Mouse (Mus musculus) neural tube, embryonic 14.5 days (tissue): ENCODE data around the gene Rps5. TPM values are rescaled to one million over a fixed set of nuclear protein-coding genes. Genes with fewer than 3 reads are reported as not detected.

Experiments
- ATAC-seq: fragments of 200-750 bp; cut with Nextera tagmentation; 2 replicates; pipeline ENCODE4 v1.8.0; 2017; ENCODE audit warnings: low read depth, mild to moderate bottlenecking, moderate TSS enrichment, moderate library complexity
- H3K27ac ChIP-seq: fragments of 300-500 bp; sonication (generic); 2 replicates; pipeline ENCODE4 v1.5.1; 2014; ENCODE audit warnings: low read depth, mild to moderate bottlenecking, control low read depth, low read length, moderate library complexity, mixed read lengths
- H3K27me3 ChIP-seq: fragments of 300-500 bp; sonication (generic); 2 replicates; pipeline ENCODE4 v1.6.1; 2014; ENCODE audit warnings: low read length; ENCODE audit not compliant: control insufficient read depth, insufficient read depth
- H3K36me3 ChIP-seq: fragments of 300-500 bp; sonication (generic); 2 replicates; pipeline ENCODE4 v1.6.1; 2014; ENCODE audit warnings: low read length, mixed read lengths; ENCODE audit not compliant: control insufficient read depth, insufficient read depth
- H3K4me1 ChIP-seq: fragments of 300-500 bp; sonication (generic); 2 replicates; pipeline ENCODE4 v1.6.1; 2014; ENCODE audit warnings: low read length; ENCODE audit not compliant: control insufficient read depth, insufficient read depth
- H3K4me2 ChIP-seq: fragments of 300-500 bp; sonication (generic); 2 replicates; pipeline ENCODE4 v1.6.1; 2014; ENCODE audit warnings: mild to moderate bottlenecking, low read depth, low read length, control low read depth
- H3K4me3 ChIP-seq: fragments of 300-500 bp; sonication (generic); 2 replicates; pipeline ENCODE4 v1.5.1; 2014; ENCODE audit warnings: low read depth, low read length, control low read depth, mixed read lengths
- H3K9ac ChIP-seq: fragments of 300-500 bp; sonication (generic); replicated peaks from 2 replicates; pipeline ENCODE4 v1.6.1; 2014; ENCODE audit warnings: low read depth, mild to moderate bottlenecking, control low read depth, low read length, mixed read lengths
- H3K9me3 ChIP-seq: fragments of 300-500 bp; sonication (generic); 2 replicates; pipeline ENCODE4 v1.6.1; 2016; ENCODE audit warnings: low read length; ENCODE audit not compliant: control insufficient read depth
- WGBS: fragments of 180-500 bp; shearing (Covaris S2); extraction: QIAGEN DNeasy Blood & Tissue Kit; methylation state at CpG from one replicate; pipeline ENCODE4 v1.1.7; 2014; 5-methylcytosine and 5-hydroxymethylcytosine counted together
- polyA plus RNA-seq: library from polyadenylated mRNA; unstranded; fragments of >200 nt; fragmentation: Nextera tagmentation; extraction: Ambion mirVana; gene quantifications from 2 replicates; pipeline ENCODE4 v1.2.1, GENCODE M21; 2014

The Rps5 gene
- polyA plus RNA-seq, 1 experiment from 2014 or later = 695 TPM

DNA sequence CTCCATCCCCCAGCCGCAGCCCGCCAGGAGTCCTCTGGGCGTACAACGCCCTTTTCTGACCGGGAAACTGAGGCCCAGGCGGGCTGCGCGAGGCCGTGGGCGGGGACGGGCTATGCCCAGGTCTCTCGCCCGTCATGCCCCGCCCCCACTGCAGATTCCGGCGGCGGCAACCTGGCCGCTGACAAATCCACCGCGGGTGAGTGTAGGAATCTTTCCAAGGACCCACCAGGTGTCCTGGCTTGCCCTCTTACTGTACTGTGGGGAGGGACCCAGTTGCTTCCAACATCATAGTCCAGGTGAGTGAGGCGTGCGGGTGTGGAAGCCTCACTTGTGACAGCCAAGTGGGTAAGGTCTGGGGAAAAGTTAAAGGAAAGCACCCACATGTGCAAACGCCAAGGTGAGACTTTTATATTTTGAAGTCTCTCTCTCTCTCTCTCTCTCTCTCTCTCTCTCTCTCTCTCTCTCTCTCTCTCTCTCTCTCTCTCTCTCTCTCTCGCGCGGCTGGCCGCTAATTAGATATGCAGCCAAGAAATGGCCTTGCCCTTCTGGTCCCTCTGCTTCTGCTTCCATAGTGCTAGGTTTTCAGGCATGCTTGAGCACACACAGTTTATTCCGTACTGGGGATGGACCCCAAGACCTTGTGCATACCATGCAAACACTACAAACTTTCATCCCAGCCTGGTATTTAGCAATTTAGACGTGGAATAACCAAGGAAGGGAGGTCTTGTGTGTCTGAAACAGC is 44.2 kb downstream of the Rps5 start:
- Histone ChIP-seq H3K27me3 (no peaks in the 10 kb centered on the region; the same call in 1 of the 2 replicates), H3K4me2 (peak overlapping the region; percentile 92), H3K9me3 (no peaks in the 10 kb centered on the region), H3K9ac (peak overlapping the region; percentile 91), H3K27ac (peak overlapping the region; percentile 86), H3K36me3 (peaks cover 21% of the 10 kb centered on the region), H3K4me1 (peaks cover 14% of the 10 kb centered on the region), H3K4me3 (peak overlapping the region; percentile 84)
- ATAC-seq = peak; percentile 45
- WGBS = under 1% methylated on average over 29 of the region's 29 CpGs

- Histone ChIP-seq H3K27ac (no peak overlapping the region), H3K9me3 (no peaks in the 10 kb centered on the region), H3K9ac (no peak overlapping the region), H3K4me2 (no peak overlapping the region), H3K4me1 (peaks cover 12% of the 10 kb centered on the region), H3K27me3 (no peaks in the 10 kb centered on the region; the same call in 1 of the 2 replicates), H3K36me3 (peaks cover 32% of the 10 kb centered on the region), H3K4me3 (no peak overlapping the region)
- 96% methylated on average over 25 of the region's 25 CpGs for WGBS
- ATAC-seq = no peak
These were observed 48.8 kb downstream of the Rps5 start for GRCm38 (mm10) chr7:12970906-12971305.

Other genes with a start within 250 kb of the Rps5 start
- gene Vmn2r55, start 237.3 kb upstream of the Rps5 start, polyA plus RNA-seq = not detected in 2 replicates
- gene Vmn2r56, start 187.3 kb upstream of the Rps5 start, polyA plus RNA-seq = 0.08 TPM in 1 of 2 replicates, not detected in the other
- 28.5 and 30.3 TPM in 2 replicates for gene Zscan18, start 118.7 kb upstream of the Rps5 start, polyA plus RNA-seq
- 41.0 and 42.6 TPM in 2 replicates for gene Zfp329, start 103.4 kb upstream of the Rps5 start, polyA plus RNA-seq
- gene Zfp110, start 87.5 kb upstream of the Rps5 start, polyA plus RNA-seq = 24.1 and 27.7 TPM in 2 replicates
- gene Zfp128, start 41.1 kb upstream of the Rps5 start, polyA plus RNA-seq = 7.4 and 7.9 TPM in 2 replicates
- gene Zscan22, start 24.5 kb upstream of the Rps5 start, polyA plus RNA-seq = 13.2 and 13.6 TPM in 2 replicates
- 0.68 and 1.3 TPM in 2 replicates for gene Rnf225, start 5.1 kb downstream of the Rps5 start, polyA plus RNA-seq
- 10.6 and 12.7 TPM in 2 replicates for gene Zfp324, start 43.5 kb downstream of the Rps5 start, polyA plus RNA-seq
- 9.8 and 10.3 TPM in 2 replicates for gene Zfp446, start 55.6 kb downstream of the Rps5 start, polyA plus RNA-seq
- 0.17 and 0.37 TPM in 2 replicates for gene Slc27a5, start 75.9 kb downstream of the Rps5 start, polyA plus RNA-seq
- gene Trim28, start 76.8 kb downstream of the Rps5 start, polyA plus RNA-seq = 251 and 280 TPM in 2 replicates
- 36.0 and 40.5 TPM in 2 replicates for gene Zbtb45, start 87.7 kb downstream of the Rps5 start, polyA plus RNA-seq
- 196 and 199 TPM in 2 replicates for gene Chmp2a, start 112.5 kb downstream of the Rps5 start, polyA plus RNA-seq
- gene Ube2m, start 116.0 kb downstream of the Rps5 start, polyA plus RNA-seq = 142 and 146 TPM in 2 replicates
- gene Mzf1, start 132.5 kb downstream of the Rps5 start, polyA plus RNA-seq = 8.4 and 9.0 TPM in 2 replicates
- gene Vmn1r85, start 172.9 kb downstream of the Rps5 start, polyA plus RNA-seq = 0.06 and 0.17 TPM in 2 replicates
- not detected in 2 replicates for gene Vmn1r86, start 197.6 kb downstream of the Rps5 start, polyA plus RNA-seq
- gene Vmn1r87, start 217.9 kb downstream of the Rps5 start, polyA plus RNA-seq = not detected in 2 replicates
- not detected in 2 replicates for gene Vmn1r88, start 237.3 kb downstream of the Rps5 start, polyA plus RNA-seq